Mouse (Mus musculus): Measurements from ENCODE around the gene Zbtb1.

DNA sequence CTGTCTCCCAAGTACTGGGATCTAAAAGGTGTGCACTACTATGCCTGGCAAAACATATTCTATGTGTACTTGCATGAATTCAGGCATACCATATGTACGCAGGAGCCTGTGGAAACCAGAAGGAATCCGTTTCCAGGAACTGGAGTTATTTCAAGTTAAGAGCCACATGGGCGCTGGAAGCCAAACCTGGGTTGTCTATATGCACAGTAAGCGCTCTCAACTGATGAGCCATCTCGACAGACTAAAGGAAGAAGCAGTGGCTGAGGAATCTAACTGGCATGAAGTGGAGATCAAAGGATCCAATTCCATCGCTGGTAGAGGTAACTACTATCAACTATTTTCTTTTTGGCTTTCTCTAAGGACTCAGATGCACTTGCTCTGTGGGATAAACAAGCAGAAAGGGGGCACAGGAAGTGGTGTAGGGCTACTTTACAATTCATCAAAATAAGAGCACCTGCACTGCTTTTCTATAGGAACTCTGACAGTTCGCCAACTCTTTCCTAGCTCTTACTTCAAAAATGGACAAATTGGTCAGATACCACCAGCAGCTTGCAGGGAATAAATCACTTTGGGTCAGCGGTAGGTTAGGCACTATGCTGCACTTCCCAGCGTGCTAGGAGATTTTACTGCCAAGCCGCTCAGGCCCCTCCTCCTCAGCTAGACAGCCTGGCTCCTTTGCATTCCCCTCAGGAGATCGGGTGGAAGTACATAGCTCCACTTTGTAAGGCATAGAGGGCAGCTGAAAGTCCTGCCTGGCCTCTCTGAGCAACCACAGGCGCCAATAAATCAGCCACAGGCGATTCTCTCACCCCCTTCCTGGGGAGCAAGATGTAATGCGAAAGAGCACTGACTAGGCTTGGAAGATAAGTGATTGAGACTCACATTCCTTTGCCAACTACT is 2.7 kb upstream of the Zbtb1 start:
- TF ChIP-seq GATA1 (IDR thresholded peaks at IDR 0.05; ENCODE audit: low read length) (no peak), TAL1 (IDR thresholded peaks at IDR 0.05; ENCODE audit: low read length) (no peak)
